Mouse (Mus musculus): ENCODE data around the gene Ncapd2.

- no peak for TF ChIP-seq MYOG (IDR thresholded peaks at IDR 0.05; ENCODE audit: control insufficient read depth in 1 of 3, insufficient read depth in 1 of 3, insufficient read length in 2 of 3, low read depth in 2 of 3)
- TF ChIP-seq POLR2A (IDR thresholded peaks at IDR 0.05; ENCODE audit: insufficient read length, low read depth), result no peak
- TF ChIP-seq POLR2AphosphoS2 (IDR thresholded peaks at IDR 0.05; ENCODE audit: insufficient read length, low read depth), result no peak
- no peak for TF ChIP-seq MAX (IDR thresholded peaks at IDR 0.05; ENCODE audit: low read depth)
- TF ChIP-seq USF1 (IDR thresholded peaks at IDR 0.05; ENCODE audit: low read depth), result no peak
- TF ChIP-seq E2F4 (IDR thresholded peaks at IDR 0.05; ENCODE audit: insufficient read depth), result no peak
- TF ChIP-seq TCF12 (IDR thresholded peaks at IDR 0.05; ENCODE audit: insufficient read depth, poor library complexity, severe bottlenecking), result no peak
- no peak for TF ChIP-seq SRF (IDR thresholded peaks at IDR 0.05; ENCODE audit: control insufficient read depth, insufficient read length, low read depth)
- no peak for TF ChIP-seq TCF3 (IDR thresholded peaks at IDR 0.05; ENCODE audit: insufficient read length, low read depth)
- TF ChIP-seq CEBPB (IDR thresholded peaks at IDR 0.05; ENCODE audit: insufficient read depth, poor library complexity, severe bottlenecking), result no peak
These were observed 34.1 kb upstream of the Ncapd2 start for GRCm38 (mm10) chr6:125225518-125226115.
